Mouse (Mus musculus) right cerebral cortex, adult 18-20 months (tissue): Measurements from ENCODE around the gene Cbs.
A peak's percentile ranks its signal among the peaks of the same experiment; 100 is the strongest.

Source experiments
- DNase-seq: peaks from one replicate; pipeline ENCODE4 v3.0.0; 2022; ENCODE audit warnings: mixed read lengths

The Cbs gene

DNA sequence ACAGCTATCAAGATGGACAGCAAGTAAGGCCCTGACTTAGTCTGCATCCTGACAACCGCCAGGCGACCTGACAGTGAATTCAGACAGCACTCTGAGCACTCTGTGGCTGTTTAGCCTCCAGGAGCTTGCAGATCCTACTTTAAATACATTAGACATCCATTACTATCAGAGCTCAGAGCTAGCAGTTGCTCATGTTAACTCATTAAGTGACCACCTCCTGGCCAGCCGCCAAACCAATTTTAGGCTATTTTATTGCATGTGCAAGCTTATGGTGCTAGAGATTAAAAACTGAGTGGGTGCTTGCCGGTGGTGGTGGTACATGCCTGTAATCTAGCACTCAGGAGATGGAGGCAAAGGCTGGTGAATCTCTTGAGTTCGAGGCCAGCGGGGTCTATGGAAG, 53.3 kb downstream of the Cbs start:
- no peak for DNase-seq

DNA sequence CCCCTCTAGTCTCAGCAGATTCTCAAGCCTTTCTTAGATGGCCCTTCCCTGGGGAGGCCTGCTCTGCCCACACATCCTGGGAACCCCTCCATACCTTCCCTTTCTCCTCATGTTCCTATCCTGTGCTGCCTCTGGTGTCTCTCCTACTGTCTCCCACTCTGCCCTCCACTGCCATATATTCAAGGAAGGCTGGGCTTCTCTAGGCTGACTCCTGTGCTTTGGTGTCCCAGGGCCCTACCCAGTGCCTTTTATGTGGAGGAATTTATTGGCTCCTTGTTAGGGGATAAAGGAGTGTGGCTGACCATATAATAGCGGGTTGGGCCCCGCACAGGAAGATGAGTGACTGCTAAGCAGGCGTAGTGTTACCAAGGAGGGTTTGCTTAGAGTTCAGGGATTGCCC, 53.9 kb downstream of the Cbs start:
- no peak for DNase-seq

DNA sequence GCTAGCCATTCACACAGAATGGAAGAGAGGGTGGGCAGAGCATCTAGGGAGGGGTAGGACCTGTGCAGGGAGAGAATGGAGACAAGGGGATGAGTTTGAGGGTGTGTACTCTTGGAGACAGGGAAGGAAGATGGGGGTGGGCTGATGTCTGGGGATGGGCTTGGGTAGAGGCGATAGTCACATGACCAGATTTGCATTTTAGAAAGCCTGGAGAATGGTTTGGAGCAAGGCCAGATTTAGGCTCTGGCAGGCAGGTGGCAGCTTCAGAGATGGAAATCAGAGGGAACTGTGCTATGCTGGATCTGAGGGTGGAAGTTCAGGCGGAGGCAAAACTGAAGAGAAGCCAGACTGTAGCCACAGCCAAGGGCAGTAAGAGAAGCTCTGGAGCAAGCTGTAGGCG, 56.7 kb downstream of the Cbs start:
- DNase-seq, result peak; percentile 28

DNA sequence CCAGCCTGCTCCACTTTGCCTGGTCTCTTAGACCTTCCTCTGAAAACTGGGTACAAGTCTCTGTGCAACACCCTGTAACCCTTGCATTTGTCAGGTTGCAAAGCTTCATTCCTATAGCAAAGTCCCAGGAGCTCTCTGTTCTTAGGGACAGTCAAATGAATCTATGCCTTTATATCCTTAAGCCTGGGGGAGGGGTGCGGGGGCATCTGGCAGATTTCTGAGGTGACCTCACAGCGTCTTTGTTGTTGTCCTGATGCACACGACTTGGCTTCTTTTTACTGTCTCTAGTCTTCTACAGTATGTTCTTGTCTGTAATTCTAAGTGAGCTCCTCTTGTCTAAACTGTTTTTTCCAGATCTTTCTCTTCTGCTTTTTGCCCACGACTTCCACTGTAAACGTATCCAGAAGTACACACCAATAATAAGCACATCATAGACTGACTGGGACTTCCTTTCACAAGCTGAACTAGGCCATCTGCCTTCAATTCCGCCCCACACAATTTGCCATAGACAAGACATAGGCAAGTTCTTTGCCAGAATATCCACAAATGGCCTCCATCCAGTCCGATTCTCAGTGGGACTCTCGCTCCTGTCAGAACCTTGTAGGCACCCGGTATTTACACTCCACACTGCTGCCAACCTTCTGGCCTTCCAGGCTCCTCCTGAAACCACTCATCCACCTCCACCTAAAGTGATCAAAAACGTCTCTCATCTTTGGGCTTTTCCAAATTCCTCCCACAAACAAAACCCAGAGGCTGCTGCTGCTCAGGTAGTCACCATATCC, 60.5 kb downstream of the Cbs start:
- DNase-seq, result no peak

DNA sequence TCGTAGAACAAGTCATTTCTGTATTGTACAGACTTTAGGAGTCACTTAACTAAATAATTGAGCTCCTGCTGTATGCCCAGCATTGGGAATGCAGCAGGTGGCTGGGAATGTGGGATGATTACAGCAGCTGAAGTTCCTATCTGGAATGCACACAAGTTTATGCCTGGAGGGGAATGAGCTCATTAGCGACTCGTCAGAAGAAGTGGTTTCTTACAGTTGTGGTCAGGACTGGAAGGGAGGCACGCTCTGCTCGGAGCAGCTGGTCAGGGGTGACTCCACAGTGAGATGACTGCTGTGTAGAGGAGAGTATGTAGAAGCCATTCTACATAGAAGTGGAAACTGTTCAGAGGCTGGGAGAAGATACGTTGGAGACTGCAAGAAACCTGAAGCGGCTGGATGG, 62.4 kb downstream of the Cbs start:
- no peak for DNase-seq

DNA sequence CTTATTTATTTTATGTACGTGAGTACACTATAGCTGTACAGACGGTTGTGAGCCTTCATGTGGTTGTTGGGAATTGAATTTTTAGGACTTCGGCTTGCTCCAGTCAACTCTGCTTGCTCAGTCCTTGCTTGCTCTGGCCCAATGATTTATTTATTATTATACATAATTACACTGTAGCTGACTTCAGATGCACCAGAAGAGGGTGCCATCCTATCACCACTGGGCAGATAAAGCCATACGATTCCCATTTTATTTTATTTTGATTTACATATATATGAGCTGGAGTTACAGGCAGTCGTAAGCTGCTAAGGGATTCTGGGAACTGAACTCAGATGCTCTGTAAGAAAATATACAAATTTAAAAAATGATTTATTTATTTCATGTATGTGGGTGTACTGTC, 65.3 kb downstream of the Cbs start:
- no peak for DNase-seq

DNA sequence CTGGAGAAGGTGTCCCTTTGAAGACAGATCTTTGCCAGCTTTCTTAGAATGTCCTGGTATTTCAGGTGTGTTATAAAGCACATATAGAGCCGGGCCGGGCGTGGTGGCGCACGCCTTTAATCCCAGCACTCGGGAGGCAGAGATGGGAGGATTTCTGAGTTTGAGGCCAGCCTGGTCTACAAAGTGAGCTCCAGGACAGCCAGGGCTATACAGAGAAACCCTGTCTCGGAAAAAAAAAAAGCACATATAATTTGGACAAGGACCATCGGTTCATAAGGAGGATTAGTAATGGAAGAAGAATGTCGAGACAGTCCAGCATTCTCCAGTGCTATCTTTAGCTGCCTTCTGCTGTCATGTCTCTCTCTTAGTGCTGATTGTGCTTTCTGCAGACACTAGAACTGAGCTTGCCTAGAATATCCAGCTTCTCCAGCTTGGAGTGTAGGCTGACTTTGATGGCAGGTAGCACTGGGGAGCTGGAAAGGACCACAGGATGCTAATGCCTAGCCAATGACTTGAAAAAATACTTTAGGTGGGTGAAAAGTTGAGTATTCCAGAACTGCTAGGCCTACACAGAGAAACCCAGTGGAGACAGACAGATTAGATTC, 66.6 kb downstream of the Cbs start:
- peak; percentile 55 for DNase-seq

DNA sequence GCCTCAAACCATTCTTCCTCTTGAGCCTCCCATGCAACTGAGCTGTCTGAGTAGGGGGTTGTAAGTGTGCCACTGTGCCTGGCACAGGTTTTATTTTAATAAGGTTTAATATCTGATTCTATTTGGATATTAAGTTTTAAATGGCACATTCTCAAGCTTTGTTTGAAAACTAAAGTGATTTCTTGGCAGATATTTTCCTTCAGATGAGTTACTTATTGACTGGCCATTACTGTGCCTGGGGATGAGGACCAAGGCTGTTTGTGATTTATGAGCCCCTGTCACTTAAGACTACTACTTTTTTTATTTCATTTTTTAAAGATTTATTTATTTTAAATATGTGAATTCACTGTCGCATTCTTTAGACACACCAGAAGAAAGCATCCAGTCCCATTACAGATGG, 67.3 kb downstream of the Cbs start:
- DNase-seq, result no peak

DNA sequence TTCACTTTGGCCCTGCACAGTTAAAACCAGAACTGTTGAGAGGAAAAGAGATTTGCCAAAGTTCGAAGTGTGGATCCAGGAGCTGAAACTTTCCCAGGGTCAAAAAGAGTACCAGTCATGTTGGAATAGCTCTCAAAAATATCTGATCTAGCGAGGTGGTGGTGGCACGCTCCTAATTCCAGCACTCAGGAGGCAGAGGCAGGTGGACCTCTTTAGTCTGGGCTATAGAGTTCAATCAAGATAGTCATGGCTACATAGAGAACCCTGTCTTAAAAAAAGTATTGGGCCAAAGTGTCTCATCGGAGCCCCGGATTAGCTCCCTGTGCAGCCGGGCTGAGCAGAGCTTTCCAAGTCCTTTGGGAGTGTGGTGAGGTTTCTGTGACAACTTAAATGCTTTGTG, 70.8 kb downstream of the Cbs start:
- no peak for DNase-seq

DNA sequence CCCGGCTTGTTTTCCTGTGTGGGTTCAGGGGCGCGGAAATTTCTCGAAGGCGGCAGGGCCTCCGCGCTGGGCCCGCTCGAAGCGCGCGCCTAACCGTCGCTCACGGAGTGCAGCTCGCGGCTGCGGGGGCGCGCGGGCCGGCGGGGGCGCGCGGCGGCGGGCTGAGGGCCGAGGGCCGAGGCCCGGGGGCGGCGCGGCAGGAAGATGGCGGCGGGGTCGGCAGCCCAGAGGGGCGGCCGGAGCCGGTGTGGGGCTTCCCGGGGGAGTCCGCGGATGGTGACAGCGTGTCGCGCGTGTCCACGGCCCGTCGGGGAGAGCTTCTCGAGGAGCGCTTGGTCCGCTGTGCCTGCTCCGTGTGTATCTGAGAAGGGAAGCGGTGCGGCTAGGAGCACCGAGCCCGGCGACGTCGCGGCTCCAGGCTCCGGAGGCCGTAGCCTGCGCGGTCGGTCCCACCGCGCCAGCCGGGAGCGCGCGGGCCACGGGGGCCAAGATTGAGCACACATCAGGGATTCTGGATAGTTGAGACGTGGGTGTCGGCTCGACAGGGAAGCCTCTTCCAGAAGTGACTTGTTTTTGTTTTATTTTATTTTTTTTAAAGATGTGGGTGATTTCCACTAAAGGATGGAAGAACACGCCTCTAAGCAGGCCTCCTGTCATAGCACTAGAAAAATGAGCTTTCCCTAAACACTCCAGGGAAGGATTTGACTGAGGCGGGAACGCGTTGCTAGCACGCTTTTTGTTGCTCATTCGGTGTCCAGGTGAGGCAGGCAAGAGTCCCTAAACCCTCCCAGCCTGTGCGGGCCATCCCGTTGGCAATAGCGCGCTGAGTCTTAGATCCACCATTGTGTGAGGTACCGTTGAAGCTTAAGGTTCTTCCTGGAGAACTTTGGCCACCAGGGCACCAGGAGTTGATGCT, 71.6 kb downstream of the Cbs start:
- DNase-seq, result peak; percentile 67

DNA sequence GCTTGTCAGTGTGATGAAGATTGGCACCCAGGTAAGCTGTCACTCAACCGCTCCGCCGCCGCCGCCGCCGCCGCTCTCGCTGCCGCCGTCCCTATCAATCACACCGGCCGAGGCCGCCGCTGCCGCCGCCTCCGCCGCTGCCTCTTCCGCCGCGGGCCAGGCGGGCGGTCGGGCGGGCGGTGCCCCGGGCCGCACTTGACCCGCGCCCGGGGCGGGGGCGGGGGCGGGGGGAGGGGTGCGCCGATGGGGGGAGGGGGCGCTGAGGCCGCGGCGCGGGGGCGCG, 72.2 kb downstream of the Cbs start:
- no peak for DNase-seq

DNA sequence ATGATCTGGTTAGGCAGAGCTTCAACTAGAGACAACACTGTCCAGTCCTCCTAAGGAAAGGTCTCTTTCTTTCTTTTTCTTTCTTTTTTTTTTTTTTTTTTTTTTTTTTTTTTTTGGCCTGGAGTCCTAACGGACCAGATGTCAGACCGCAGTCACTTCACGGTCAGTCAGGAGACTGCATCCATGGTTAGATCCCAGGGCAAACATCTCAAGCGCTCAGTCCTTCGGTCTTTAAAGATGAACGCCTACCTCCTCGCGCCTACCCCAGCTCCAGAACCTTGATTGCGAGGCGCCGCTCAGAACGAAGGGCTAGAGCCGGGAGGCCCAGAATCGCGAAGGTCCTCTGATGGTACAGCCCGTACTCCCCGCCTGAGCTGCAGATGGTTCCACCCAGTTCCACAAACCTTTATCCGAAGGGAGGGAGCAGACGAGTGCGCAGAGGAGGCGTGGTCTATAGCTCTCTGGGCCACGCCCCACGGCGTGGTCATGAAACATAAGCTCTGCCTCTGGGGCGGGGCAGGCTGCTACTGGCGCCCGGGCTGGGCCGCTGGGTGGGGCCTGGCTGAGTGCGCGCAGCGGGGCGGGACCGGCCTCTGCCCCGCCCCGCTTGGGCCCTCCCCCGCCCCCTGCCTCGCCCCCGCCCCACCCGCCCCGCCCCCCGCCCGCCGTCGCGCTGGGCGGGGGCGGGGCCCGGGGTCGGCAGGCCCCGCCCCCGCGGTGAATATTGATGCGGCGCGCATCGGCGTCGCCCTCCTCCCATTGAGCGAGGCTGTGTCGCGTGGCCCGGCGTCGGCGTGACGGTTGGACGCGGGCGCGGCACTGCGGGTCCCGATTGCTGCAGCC, 72.8 kb downstream of the Cbs start, which contains the start of gene Pknox1:
Gene Pknox1 (plus strand): TSS at position 720 of the 843 bp plus-strand sequence.
- DNase-seq, result peak; percentile 99

DNA sequence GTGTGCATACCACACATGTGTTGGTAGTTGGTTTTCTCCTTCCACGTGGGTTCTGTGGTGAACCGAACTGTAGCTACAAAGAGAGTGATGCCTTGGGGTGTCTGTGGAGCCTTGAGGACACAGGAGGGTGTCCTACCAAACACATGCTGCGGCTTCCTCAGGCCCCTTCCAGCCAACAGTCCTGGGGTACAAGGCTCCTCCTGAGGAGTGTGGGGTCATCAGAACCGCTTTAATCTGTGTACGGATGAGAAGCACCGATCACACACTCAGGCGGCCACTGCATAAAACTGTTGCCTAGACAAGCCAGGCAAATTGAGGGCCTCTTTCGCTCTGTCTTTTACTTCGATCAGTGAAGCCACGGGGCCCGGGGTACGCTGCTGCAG, 73.4 kb downstream of the Cbs start:
- DNase-seq, result peak; percentile 19

DNA sequence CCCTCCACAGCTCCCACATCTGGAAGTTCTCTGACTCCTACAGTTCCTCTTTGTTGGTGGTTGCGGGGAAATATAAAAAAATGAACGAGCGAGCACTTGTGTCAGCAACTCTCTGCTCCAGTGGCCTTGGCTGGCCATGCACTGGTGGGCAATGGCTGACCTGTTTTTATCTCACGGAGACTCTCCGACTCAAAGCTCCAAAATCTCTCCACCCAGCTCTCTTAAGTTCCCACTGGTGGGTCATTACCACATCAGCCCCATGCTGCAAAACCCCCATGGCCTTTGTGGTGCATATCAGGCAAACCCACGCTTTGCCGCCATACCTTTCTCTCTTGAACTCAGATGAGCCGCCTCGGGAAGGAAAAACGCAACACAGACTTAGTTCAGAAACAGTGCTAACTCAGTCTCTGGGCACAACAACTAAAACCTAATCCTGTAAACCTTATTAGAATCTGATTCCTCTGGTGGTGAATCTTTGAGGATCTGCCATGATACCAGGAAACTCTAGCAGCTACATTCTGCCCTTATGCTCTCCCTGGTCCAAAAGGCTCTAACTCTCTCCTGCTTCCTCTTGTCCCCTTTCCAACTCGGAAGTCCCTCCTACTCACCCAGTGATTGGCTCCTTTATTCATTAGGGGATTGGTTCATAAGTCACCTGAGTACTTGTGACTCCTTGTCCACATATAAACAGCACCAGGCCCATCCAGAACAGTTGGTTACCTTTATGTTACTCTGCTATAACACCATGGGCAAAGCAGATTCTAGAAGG, 77.8 kb downstream of the Cbs start:
- no peak for DNase-seq
